Mouse (Mus musculus): ENCODE measurements around the gene Fbxl5.

The Fbxl5 gene

GRCm38 (mm10) chr5:43781977-43782930, 39.2 kb downstream of the Fbxl5 start:
- DNase-seq (ENCODE audit: low spot score): peak; percentile 68

GRCm38 (mm10) chr5:43781423-43781976, 39.9 kb downstream of the Fbxl5 start:
- DNase-seq (ENCODE audit: low spot score): peak; percentile 36

DNA sequence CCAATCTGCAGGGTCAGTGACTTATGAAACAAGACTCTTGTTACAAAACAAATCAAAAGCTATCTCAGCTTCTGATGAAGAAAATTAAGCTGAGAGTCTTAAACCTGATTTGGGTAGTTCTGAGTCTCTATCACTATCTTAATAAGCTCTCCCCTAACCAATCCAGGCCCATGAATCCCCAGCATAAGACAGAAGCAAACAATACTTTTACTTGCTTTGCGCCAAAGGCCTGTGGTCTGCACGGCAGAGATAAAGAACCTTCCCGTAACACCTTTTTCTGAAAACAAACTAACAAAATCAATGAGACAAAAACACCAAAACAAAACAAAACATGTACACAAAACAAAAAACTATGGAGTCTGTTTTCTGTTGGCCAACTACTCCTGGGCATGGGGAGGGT, 42.9 kb downstream of the Fbxl5 start:
- DNase-seq (ENCODE audit: low spot score): no peak

- DNase-seq (ENCODE audit: low spot score): no peak
Observed at GRCm38 (mm10) chr5:43776993-43777392, 44.4 kb downstream of the Fbxl5 start.

GRCm38 (mm10) chr5:43776407-43776806, 45.0 kb downstream of the Fbxl5 start:
- DNase-seq (ENCODE audit: low spot score): no peak

GRCm38 (mm10) chr5:43771555-43771954, 49.9 kb downstream of the Fbxl5 start:
- no peak for DNase-seq (ENCODE audit: low spot score)

DNA sequence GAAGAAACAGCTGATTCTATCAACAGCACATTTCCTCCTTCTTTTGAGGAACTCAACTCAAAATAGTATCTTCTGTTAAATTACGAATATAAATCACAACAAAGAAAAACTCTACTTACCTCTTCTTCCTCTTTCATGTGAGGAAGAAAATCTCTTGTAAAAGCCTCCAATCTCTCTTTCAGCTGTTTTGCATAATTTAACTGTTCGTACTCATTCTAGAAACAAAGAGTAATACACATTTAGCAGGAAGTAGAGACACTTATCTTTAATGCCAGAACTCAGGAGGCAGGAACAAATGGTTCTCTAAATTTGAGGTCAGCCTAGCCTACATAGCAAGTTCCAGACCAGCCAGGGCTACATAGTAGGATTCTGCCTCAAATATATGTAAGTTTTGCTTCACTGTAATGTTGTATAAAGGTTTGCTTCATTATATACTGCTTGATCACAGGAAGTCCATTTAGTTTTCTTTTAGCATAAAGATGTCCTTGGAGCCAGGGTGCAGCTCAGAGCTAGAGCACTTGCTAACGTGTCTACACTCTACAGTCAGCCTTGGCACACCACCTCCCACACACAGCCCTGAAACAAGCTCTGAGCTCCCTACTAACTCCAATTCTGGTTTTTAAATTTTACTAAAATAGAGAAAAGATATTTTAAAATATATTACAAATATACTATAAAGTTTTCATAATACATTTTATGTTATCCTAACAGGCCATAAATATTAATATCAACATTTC, 50.7 kb downstream of the Fbxl5 start:
- DNase-seq (ENCODE audit: low spot score): no peak

- no peak for DNase-seq (ENCODE audit: low spot score)
Observed at GRCm38 (mm10) chr5:43749092-43749491, 72.3 kb downstream of the Fbxl5 start.

GRCm38 (mm10) chr5:43748039-43748438, 73.4 kb downstream of the Fbxl5 start:
- no peak for DNase-seq (ENCODE audit: low spot score)

GRCm38 (mm10) chr5:43745156-43745555, 76.3 kb downstream of the Fbxl5 start:
- no peak for DNase-seq (ENCODE audit: low spot score)

GRCm38 (mm10) chr5:43744187-43744586, 77.3 kb downstream of the Fbxl5 start:
- no peak for DNase-seq (ENCODE audit: low spot score)

- no peak for DNase-seq (ENCODE audit: low spot score)
Observed at GRCm38 (mm10) chr5:43732381-43732780, 89.1 kb downstream of the Fbxl5 start.

GRCm38 (mm10) chr5:43728375-43729165, 92.9 kb downstream of the Fbxl5 start:
- DNase-seq (ENCODE audit: low spot score): no peak

- no peak for DNase-seq (ENCODE audit: low spot score)
Observed at GRCm38 (mm10) chr5:43723830-43724229, 97.6 kb downstream of the Fbxl5 start.

DNA sequence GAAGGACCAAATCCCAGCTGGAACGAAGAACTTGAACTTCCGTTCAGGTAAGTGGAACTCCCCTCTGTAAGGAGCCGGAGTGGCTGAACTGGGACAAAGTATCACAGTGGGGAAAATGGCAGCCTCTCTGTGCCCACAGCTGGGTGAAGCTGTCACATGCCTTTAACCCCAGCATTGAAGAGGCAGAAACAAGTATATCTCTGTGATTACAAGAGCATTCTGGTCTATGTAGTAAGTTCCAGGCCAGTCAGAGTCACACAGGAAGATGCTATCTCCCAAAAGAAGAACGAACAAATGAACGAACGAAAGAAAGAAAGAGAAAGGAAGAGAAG, 99.0 kb downstream of the Fbxl5 start:
- no peak for DNase-seq (ENCODE audit: low spot score)

DNA sequence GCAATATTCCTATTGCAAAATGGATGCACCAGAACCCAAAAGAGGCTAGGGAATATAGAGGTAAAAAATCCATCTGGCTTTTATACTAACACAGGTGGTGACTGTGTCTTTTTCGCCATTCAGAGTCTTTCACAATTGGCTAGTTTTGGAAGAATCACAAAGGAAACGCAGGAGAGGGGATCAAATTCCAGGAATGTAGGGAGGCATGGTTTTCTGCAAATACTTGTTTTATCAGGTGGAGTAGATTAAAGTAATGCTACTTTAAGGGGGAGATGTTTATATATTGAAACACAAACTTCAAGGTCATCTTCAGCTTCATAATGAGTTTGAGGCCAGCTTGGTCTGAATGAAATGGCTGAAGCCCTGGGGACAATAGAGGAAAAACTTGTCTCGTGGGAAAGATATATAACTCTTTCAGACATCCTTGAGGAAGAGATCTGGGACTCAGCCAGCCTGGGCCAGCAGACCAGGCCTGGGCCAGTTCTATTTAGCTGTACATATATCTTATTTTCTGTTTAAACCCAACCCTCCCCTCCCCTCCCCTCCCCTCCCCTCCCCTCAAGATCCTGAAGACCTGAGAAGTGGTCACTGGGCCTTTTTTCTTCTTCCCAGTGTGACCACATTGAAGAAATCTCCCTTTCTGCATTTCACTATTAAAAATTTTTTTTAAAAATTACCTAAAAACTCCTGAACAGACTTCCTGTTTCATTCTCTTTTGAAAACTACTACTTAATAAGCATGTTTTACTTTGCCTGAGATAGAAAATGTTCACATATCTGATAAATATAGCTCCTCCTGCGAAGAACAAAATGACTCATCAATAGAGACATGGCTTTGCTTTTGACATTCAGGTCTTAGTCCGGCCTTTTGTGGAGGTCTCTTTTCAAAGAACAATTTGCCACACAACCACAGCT, 99.6 kb downstream of the Fbxl5 start:
- no peak for DNase-seq (ENCODE audit: low spot score)

GRCm38 (mm10) chr5:43699240-43699639, 122.2 kb downstream of the Fbxl5 start:
- DNase-seq (ENCODE audit: low spot score): no peak

- DNase-seq (ENCODE audit: low spot score): no peak
Observed at GRCm38 (mm10) chr5:43697133-43697532, 124.3 kb downstream of the Fbxl5 start.

All from ovary, postnatal 10 days (tissue).